Mouse (Mus musculus) stomach, postnatal 0 days (tissue): Measurements from ENCODE around the gene Prkab2. TPM values are rescaled to one million over a fixed set of nuclear protein-coding genes. Genes with fewer than 3 reads are reported as not detected.
A peak's percentile ranks its signal among the peaks of the same experiment; 100 is the strongest.

ENCODE experiments used
- ATAC-seq: fragments of 200-750 bp; cut with Nextera tagmentation; 2 replicates; pipeline ENCODE4 v1.8.0; 2017; ENCODE audit not compliant: low FRiP score, low TSS enrichment
- DNase-seq: peaks from one replicate; pipeline ENCODE4 v3.0.0-alpha.2; 2016; ENCODE audit warnings: low spot score
- H3K27ac ChIP-seq: fragments of 300-500 bp; sonication (generic); replicated peaks from 2 replicates; pipeline ENCODE4 v1.5.1; 2014; ENCODE audit warnings: mild to moderate bottlenecking, control low read depth
- H3K27me3 ChIP-seq: fragments of 300-500 bp; sonication (generic); 2 replicates; pipeline ENCODE4 v1.6.1; 2014; ENCODE audit warnings: low read length; ENCODE audit not compliant: control insufficient read depth, insufficient read depth
- H3K36me3 ChIP-seq: fragments of 300-500 bp; sonication (generic); 2 replicates; pipeline ENCODE4 v1.6.1; 2014; ENCODE audit warnings: low read length, mixed read lengths; ENCODE audit not compliant: control insufficient read depth, insufficient read depth
- H3K4me1 ChIP-seq: fragments of 300-500 bp; sonication (generic); replicated peaks from 2 replicates; pipeline ENCODE4 v1.6.1; 2014; ENCODE audit warnings: antibody characterized with exemption; ENCODE audit not compliant: control insufficient read depth, insufficient read depth
- H3K4me2 ChIP-seq: fragments of 300-500 bp; sonication (generic); replicated peaks from 2 replicates; pipeline ENCODE4 v1.6.1; 2014; ENCODE audit warnings: low read depth, mild to moderate bottlenecking, control low read depth, moderate library complexity
- H3K4me3 ChIP-seq: fragments of 300-500 bp; sonication (generic); 2 replicates; pipeline ENCODE4 v1.5.1; 2014; ENCODE audit warnings: low read depth, low read length, control low read depth
- H3K9ac ChIP-seq: fragments of 300-500 bp; sonication (generic); 2 replicates; pipeline ENCODE4 v1.6.1; 2014; ENCODE audit warnings: mild to moderate bottlenecking, low read length, control low read depth, mixed read lengths
- H3K9me3 ChIP-seq: fragments of 300-500 bp; sonication (generic); 2 replicates; pipeline ENCODE4 v1.6.1; 2016; ENCODE audit warnings: low read length; ENCODE audit not compliant: control insufficient read depth
- CTCF ChIP-seq: IDR thresholded peaks from 2 replicates; pipeline ENCODE4 v1.5.1; 2016; ENCODE audit warnings: antibody characterized with exemption, low read depth, mild to moderate bottlenecking, moderate library complexity
- EP300 ChIP-seq: optimal IDR thresholded peaks from 2 replicates; pipeline ENCODE3; 2016; ENCODE audit warnings: antibody characterized with exemption
- WGBS: fragments of 180-500 bp; shearing (Covaris S2); extraction: QIAGEN DNeasy Blood & Tissue Kit; methylation state at CpG from one replicate; pipeline ENCODE4 v1.1.7; 2014; 5-methylcytosine and 5-hydroxymethylcytosine counted together
- polyA plus RNA-seq: library from polyadenylated mRNA; unstranded; fragments of >200 nt; fragmentation: Nextera tagmentation; extraction: Ambion mirVana; gene quantifications from 2 replicates; pipeline ENCODE4 v1.2.1, GENCODE M21; 2015

Gene Prkab2
- polyA plus RNA-seq, 1 experiment from 2014 or later, result 4.8 TPM

DNA sequence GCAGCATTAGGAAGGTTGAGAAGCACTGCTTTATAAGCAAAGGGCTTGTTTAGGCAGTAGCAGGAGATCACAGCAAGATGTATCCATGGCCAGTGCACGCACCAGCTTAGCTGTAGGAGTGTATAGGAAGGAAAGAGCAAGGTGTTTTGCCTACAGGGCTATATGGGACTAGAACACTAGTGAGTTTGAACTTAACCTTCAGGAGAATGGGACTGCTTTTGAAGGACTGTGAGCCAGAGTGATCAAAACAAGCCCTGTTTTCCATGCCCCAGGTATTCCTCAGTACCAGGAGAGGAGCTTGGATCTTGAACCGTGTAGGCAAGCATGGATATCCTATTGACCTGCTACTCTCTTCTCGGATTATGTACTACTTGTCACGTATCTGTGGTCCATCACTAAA is 16.6 kb upstream of the Prkab2 start:
- no peak for TF ChIP-seq EP300
- TF ChIP-seq CTCF, result no peak
- H3K4me3 ChIP-seq, result no peak overlapping the region
- H3K27me3 ChIP-seq, result no peaks in the 10 kb centered on the region
- H3K36me3 ChIP-seq, result no peaks in the 10 kb centered on the region
- no peaks in the 10 kb centered on the region for H3K4me1 ChIP-seq
- no peak overlapping the region for H3K4me2 ChIP-seq
- ATAC-seq (0 out of 2 replicates have a peak, but pooled peaks have one; percentile 18), DNase-seq (no peak)
- no peaks in the 10 kb centered on the region for H3K9me3 ChIP-seq
- H3K9ac ChIP-seq, result no peak overlapping the region
- 0 out of 2 replicates have a peak overlapping the region, but pooled peaks have one; percentile 8 for H3K27ac ChIP-seq
- 88% methylated on average over 4 of the region's 4 CpGs for WGBS

DNA sequence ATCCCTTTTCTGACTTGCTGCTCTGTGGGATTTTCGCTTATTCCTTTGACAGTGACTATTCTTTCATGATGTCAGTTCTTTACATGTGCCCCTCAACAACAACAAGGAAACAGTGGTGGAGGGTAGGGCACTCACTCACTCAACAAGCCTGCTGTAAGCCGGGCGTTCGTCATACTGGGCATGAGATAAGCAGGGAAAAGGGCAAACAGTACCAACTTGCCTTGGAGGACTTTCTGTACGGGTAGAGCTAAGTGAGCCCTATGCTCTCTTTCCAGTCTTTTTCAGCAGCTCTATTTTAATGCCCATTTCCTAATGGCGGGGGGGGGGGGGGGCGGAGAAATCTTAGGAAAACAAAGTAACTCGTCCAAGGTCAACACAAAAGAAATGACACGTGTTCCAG is 16.0 kb upstream of the Prkab2 start:
- TF ChIP-seq CTCF (no peak), EP300 (no peak)

DNA sequence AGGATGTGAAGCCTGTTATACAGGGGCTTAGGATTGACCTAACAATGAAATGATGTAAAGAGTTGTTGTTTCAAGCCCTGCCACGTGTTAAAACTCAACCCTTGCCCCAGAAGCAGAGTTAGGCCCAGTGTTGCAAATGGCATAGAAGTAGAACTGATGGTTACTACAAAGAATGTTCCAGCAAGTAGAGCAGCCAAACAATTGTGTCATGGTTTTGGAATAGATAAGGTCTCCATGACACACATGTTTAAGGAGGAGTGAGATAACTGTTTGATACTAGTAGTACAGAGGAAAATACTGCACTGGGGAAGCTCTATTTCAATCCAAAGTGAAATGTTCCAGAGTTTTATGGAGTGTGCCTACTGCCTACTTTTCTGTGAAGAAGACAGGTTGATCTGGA is 9.5 kb upstream of the Prkab2 start:
- TF ChIP-seq EP300 (no peak), CTCF (no peak)
- Histone ChIP-seq H3K27ac (no peak overlapping the region), H3K9me3 (no peaks in the 10 kb centered on the region), H3K27me3 (no peaks in the 10 kb centered on the region), H3K4me2 (no peak overlapping the region), H3K36me3 (no peaks in the 10 kb centered on the region), H3K4me1 (no peaks in the 10 kb centered on the region), H3K9ac (no peak overlapping the region), H3K4me3 (no peak overlapping the region)
- DNase-seq (no peak), ATAC-seq (peak; percentile 26; the same call in 1 of the 2 replicates)
- WGBS, result 28% methylated on average over 1 of the region's 1 CpGs

More for the DNA sequence above, 16.0 kb upstream of the Prkab2 start:
- Histone ChIP-seq H3K4me3 (no peak overlapping the region), H3K27ac (peak overlapping the region; percentile 40; the same call in 1 of the 2 replicates), H3K4me2 (no peak overlapping the region), H3K27me3 (no peaks in the 10 kb centered on the region), H3K9ac (no peak overlapping the region), H3K9me3 (no peaks in the 10 kb centered on the region), H3K4me1 (no peaks in the 10 kb centered on the region), H3K36me3 (no peaks in the 10 kb centered on the region)
- ATAC-seq, result peak; percentile 87
- DNase-seq, result peak; percentile 62
- 70% methylated on average over 9 of the region's 9 CpGs for WGBS

DNA sequence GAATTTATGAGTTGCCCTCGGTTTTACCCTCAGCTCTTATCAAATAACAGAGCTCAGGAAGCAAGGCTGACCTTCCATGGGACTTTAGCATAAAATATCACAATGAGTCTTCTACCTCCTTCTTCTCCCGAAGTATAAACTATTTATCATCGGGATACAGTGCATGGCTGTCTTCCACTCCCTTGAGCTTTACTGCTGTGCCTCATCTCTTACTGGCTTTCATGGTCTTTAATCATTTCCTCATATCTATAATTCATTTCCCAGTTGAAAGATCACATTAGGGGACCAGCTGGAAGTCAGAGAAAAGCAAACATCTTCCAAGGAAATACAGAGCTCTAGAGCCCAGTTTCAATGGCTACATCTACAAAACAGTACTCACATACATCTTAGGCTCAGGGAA is 9.0 kb upstream of the Prkab2 start:
- Histone ChIP-seq H3K4me1 (no peaks in the 10 kb centered on the region), H3K4me2 (no peak overlapping the region), H3K36me3 (no peaks in the 10 kb centered on the region), H3K27me3 (no peaks in the 10 kb centered on the region), H3K9ac (no peak overlapping the region), H3K27ac (no peak overlapping the region), H3K4me3 (no peak overlapping the region), H3K9me3 (no peaks in the 10 kb centered on the region)
- ATAC-seq (no peak), DNase-seq (no peak)
- WGBS, result 47% methylated on average over 3 of the region's 3 CpGs
- TF ChIP-seq CTCF, result no peak
- no peak for TF ChIP-seq EP300

DNA sequence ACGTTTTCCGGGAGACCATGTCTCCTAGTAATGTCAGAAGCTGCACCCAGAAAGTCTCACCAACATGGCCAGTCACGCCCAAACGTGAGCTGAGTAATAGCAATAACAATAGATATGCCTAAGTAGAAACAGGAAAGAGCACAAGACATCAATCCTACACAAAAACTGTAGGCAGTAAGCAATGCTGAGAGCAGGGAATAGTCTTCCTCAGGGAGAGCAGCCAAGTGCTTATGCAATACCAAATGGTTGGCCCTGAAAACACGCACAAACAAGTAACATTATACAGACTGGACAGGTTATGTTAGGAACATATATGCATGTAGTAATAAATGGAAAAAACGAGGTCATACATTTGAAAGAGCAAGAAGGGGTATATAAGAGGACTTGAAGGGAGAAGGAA is 8.5 kb upstream of the Prkab2 start:
- no peak for ATAC-seq
- H3K36me3 ChIP-seq, result no peaks in the 10 kb centered on the region
- H3K27me3 ChIP-seq, result no peaks in the 10 kb centered on the region
- no peaks in the 10 kb centered on the region for H3K4me1 ChIP-seq
- H3K27ac ChIP-seq, result no peak overlapping the region
- 54% methylated on average over 6 of the region's 6 CpGs for WGBS
- TF ChIP-seq EP300, result no peak
- no peak for TF ChIP-seq CTCF
- no peak overlapping the region for H3K4me2 ChIP-seq
- H3K4me3 ChIP-seq, result no peak overlapping the region
- no peaks in the 10 kb centered on the region for H3K9me3 ChIP-seq
- no peak overlapping the region for H3K9ac ChIP-seq
- DNase-seq, result no peak

DNA sequence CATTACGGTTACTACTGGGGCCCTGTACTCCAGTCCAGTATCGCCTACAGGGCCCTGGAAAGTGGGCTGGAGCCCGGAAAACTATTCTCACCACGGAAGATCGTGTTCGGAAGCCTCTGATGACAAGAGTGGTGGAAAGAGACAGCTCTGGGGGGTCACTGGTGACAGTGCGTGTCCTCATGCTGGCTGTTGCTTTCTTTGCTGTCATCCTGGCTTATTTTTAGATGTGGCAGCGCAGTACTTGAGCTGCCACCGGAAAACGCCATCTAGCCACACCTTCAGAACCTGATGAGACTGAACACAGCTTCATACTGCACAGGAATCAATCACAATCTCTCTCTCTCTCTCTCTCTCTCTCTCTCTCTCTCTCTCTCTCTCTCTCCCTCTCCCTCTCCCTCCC is 6.4 kb upstream of the Prkab2 start:
- 75% methylated on average over 10 of the region's 10 CpGs for whole genome bisulfite sequencing
- no peak for TF ChIP-seq EP300
- TF ChIP-seq CTCF, result no peak
- Histone ChIP-seq H3K36me3 (no peaks in the 10 kb centered on the region), H3K9ac (no peak overlapping the region), H3K4me3 (no peak overlapping the region), H3K9me3 (no peaks in the 10 kb centered on the region), H3K27ac (no peak overlapping the region), H3K4me2 (no peak overlapping the region), H3K27me3 (no peaks in the 10 kb centered on the region), H3K4me1 (no peaks in the 10 kb centered on the region)
- ATAC-seq (no peak), DNase-seq (no peak)
